Mouse (Mus musculus): ENCODE results near the gene Ap1b1.
A peak's percentile ranks its signal among the peaks of the same experiment; 100 is the strongest.

Gene Ap1b1

DNA sequence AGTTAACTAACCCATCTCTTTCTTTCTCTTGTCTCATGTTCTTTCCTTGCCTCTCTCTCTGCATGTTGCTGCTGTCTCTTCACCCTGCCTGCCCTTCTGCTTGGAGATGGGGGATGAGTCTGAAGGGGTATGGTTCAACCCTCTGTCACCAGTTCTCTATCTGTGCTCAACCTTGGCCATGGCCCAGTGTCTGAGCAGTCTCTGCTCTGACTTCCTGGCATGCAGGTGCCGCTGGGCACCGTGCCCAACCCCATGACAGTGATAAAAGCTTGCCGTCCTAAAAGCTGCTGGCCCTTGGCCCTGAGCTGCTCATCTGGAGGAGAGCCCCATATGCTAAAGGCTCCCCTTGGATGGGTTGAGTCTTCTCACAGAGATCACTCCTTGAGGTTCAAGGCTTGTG lies 46.5 kb downstream of the Ap1b1 start:
- no peak for DNase-seq (ENCODE audit: low spot score in 2 of 2)

DNA sequence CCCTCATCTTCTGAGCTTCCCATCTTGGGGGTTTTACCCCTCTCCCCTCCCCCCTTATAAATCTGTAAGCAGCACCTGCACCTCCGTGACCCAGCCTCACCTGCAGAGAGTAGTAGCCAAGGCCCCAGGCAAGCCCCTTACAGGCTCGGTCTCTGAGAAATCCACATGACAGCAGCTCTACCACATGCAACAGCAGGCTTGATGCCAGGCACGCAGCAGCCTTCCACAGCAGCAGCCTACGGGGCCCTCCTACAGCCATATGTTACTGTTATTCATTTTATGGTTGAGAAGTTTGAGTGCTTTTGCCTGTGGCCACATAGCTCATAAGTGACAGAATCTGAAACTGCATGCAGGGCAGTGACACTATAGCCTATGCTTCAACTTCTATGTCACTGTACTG lies 48.8 kb downstream of the Ap1b1 start:
- DNase-seq (ENCODE audit: low spot score in 2 of 2) = no peak

DNA sequence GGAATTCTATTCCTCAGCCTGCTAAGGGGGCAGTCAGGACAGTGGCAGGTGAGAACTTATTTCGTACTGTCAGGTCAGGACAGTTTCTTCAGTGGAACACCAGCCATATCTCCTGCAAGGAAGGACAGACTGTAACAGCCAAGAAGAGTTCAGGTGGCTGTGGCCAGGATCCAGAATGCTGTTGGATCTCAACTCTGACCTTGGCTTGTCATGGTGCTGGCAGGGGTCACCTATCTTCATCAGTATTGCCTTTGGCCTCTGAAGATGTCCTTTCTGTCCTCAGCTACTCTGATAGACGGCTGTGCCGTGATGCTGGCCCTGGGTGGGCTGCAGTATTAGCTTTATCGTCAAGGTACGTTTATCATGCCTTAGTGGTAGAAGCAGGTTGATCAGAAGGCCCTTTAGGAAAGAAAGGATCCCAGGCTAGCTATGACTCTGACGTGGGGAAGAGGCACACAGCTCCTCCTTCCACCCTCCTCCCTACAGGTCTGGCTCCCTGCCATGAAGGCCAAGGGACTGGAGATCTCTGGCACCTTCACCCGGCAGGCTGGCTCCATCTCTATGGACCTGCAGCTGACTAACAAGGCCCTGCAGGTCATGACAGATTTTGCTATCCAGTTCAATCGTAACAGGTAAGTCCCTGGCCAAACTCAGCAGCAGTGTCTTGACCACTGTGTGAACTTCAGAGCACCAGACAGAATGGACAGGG lies 50.7 kb downstream of the Ap1b1 start:
- no peak for DNase-seq (ENCODE audit: low spot score in 2 of 2)

DNA sequence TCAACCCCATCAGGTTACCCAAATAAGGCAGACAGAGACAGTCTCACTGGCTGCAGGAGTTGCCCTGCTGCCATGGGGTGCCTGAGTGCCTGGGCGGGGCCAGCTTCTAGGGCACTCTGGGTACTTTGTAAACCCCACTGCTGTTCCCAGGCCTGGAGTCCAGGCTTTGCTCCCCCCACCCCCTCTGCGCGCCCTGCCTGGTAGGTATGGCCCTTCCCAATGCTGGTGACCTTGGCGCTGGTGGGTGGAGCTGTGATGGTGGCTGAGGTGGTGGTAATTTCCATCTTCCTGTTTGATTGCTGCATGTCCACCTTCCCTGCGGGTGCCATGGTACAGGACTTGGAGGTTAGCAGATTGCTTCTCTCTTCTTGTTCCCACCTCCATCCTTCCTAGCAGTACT lies 54.0 kb downstream of the Ap1b1 start:
- DNase-seq (ENCODE audit: low spot score in 2 of 2) = no peak

DNA sequence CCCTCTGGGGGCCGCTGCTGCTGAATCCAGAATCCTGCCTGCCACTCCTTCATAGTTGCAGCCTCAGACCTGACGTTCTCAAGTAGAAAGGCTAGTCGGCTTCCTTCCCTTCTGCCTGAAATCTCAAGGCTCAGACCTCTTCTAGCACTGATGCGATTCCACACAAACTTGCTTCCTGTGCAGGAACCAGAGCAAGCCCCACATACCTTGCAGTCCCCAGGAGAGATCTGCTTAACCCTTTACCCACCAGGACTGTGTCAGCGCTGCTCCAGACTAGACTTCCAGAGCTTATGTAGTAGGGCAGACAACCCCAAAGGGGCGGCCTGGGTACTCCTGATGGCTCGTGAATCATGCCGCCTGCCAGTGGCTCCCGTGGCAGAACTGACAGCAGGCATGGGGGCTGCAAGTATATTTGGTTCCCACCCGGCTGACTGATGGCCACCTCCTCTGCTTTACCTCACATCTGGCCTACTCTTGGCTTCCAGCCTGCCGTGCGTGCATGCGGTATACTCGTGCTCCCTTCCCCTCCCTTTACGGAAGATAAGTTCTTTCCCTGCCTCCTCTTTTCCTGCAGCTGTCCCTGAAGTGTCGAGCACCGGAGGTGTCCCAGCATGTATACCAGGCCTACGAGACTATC lies 54.6 kb downstream of the Ap1b1 start:
- DNase-seq (ENCODE audit: low spot score in 2 of 2) = no peak

DNA sequence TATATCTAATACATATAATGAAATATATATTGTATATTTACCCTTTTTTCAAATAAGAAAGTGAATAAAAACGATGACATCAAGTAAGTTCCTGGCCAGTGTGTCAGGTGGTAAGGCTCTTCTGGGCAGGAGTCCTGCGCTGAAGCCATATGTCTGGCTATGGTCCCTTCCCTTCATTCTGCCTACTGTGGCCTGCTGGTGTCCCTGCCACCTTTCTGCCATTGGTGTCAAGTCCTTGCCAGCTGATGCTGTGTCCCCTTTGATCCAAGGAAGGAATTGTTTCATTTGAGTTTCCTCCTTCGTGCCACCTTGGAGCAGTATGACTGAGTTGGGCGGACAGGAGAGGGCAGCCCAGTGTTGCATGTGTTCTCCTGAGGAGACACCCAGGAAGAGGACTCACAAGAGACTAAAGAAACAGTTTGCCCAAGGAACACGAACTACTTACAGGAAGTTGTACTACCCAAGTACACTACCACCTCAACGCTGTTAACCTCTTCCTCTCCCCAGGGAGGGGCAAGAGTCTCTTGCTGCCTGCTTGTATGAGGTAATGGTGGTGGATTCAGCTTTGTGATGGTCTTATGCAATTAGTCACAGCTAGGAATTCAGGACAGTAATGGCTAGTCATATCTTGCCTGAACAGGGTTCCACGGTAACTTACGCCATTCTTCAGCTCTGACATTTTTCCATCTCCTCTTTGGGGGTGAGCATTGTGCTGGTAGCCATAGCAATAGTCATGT lies 56.2 kb downstream of the Ap1b1 start:
- DNase-seq (ENCODE audit: low spot score in 2 of 2) = no peak

DNA sequence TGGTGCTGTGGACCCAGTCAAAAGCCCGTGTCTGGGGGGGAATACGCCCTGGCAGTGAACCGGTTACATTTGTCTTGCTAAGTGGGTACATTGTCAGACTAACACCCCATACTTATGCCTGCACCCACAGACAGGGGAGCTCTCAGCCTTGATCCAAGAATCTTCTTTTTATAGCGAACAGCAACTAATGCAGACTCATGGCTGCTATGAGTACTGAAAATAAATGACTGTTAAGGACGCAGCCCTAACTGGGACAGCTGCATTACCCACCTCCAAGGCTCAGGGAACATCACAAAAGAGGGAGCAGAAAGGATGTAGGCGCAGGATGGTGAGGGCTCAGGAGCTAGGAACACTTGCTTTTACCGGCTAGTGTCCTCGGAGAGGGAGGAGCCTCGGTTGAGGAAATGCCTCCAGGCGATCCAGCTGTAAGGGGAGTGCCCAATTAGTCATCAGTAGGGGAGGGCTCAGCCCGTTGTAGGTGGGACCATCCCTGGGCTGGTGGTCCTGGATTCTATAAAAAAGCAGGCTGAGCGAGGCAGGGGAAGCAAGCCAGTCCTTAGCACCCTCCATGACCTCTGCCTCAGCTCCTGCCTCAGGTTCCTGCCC lies 59.8 kb downstream of the Ap1b1 start:
- no peak for DNase-seq (ENCODE audit: low spot score in 2 of 2)

DNA sequence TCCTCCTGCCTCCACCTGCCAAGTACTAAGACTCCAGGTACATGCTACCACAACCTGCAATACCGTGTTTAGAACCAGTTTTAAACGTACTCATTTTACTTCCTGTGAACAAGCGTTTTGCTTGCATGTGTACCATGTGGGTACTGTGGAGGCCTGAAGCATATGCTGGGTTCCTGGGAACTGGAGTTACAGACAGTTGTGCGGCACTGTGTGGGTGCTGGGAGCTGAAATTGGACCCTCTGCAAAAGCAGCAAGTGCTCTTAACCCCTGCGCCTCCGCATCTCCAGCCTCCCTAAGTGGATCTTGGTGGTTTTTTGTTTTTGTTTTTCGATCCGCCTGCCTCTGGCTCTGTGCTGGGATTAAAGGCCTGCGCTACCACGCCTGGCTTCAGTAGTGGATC lies 65.0 kb downstream of the Ap1b1 start:
- no peak for DNase-seq (ENCODE audit: low spot score in 2 of 2)

DNA sequence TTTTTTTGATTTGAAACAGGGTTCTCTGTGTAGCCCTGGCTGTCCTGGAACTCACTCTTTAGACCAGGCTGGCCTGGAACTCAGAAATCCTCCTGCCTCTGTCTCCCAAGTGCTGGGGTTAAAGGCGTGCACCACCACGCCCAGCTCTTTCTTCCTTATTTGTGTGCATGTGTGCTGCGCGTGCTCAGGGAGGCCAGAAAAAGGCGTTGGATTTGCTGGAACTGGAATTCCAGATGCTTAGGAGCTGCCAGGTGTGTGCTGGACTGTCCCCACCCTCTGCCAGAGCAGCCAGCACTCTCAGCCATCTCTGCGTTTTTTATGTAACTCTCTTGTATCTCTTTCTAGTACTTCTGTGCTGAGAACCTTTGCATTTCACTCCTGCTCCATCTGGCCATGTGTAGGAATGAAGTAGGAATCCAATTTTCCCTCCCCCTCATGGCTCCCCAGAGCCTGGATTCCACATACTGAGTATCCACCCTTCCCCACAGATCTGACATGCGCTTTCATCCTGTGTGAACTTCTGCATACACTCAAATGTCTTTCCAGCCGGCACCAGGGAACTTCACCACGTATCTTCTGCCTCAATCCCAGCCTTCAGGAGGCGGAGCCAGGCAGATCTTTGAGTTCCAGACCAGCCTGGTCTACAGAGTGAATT lies 65.7 kb downstream of the Ap1b1 start:
- DNase-seq (ENCODE audit: low spot score in 2 of 2) = no peak

DNA sequence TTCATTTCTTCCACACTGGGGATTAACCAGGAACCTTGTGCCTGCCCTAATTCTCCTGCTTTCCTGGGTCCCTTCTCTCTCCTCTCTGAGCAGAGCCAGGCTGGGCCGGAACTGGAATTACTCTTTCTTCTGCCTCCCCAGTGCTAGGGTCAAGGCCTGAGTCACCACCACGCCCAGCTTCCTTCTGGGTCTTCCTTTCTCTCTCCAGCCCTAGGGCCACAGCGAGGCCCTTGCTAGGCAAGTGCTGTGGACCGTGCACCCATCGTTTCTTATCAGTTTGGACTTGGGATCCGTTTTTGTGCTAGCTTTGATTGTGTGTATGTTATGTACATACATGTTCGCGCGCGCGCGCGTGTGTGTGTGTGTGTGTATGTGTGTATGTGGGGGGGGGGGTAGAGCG lies 67.5 kb downstream of the Ap1b1 start:
- DNase-seq (ENCODE audit: low spot score in 2 of 2) = no peak

DNA sequence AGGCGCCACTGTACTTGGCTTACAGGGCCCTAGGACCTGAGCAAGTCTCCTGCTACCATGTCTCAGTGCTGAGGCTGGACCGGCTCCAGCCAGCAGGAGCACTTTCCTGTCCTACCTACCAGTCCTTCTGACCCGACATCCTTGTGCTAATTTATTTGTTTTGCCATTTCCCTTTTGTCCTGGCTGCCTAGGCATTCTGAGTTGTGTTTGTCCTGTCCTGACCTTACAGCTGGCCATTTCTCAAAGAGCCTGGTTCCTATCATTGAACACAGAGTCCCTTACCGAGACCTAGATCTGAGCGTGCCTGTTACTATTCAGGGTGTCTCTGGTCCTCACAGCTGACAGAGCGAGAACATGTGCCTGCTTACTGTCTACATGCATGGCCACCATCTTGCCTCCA lies 68.2 kb downstream of the Ap1b1 start:
- DNase-seq (ENCODE audit: low spot score in 2 of 2) = no peak

DNA sequence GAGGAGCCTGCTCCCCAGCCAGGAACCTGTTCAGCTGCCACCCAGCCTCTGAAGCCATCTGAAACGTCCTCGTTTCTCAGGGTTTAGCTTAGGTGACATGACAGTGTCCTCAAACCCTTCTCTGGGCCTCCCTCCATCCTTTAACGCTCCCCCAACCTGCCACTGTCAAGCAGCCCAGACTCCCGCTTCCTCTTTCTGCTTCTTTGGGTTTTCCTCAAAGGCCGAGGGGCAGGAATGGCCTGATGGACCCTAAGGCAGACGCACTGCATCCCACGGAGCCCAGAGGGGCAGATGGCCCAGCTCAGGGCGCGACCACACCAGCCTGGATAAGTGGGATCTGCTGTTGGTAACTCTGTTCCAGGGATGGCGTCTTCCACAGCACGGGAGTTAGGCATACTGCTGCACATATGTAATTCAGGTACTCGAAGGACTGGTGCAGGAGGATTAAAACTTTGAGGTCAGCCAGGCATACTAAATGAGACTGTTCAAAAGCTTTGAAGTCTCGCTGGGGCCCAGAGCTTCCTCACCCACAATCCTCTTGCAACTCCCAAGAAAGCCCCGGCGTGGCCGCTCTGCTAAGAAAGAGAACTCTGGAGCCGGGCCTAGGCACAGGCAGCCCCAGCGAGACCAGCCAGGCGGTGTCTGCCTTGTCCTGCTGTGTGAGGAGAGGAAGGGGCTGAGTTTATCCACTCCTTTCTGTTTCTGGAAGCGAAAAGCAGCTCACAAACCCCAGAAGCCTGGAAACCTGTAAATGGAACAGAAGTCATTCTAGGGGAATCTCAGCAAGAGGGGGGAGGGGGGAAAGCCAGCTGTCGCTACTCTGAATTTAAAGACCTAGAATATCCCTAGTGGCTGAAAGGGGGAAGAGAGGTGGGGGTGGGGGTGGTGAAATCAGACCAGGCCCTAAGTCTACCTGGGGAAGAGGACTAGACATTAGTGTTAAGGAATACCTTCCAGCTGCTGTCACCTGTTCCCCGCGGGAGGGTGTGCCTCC lies 69.6 kb downstream of the Ap1b1 start:
- DNase-seq (ENCODE audit: low spot score in 2 of 2) = no peak

DNA sequence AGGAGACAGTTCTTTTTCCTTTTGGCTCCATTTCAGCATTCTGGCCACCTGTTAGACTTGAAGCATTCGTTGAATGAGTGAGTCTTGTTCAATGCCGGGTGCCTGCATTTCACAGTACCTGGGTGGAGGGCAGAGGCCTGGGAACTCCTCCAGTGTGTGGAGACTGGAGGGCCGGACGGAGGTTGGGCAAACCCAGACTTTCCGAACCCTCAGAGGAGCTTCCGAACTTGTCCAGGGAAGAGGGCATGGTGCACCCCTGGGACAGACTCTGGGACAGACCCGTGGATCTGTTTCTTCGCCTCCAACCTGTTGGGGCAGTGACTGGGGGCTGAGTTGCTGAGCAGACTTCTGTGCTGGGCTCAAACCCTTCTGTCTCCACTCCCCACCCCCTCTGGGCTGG lies 70.4 kb downstream of the Ap1b1 start:
- DNase-seq (ENCODE audit: low spot score in 2 of 2) = no peak

DNA sequence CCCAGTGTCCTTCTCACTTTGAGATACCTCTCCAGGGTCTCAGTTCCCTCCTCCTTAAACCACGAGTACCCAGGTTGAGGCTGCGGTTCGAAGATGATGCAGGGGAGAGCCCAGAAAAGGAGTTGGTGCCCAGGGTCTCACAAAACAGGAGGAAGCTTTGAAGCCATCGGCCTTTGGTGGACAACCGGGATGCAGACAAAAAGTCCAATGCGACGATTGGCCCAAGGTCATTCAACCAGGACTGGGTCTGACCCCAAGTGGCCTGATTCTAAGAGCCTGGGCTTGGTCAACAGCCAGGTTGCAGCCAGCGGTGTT lies 70.9 kb downstream of the Ap1b1 start:
- DNase-seq (ENCODE audit: low spot score in 2 of 2) = no peak

DNA sequence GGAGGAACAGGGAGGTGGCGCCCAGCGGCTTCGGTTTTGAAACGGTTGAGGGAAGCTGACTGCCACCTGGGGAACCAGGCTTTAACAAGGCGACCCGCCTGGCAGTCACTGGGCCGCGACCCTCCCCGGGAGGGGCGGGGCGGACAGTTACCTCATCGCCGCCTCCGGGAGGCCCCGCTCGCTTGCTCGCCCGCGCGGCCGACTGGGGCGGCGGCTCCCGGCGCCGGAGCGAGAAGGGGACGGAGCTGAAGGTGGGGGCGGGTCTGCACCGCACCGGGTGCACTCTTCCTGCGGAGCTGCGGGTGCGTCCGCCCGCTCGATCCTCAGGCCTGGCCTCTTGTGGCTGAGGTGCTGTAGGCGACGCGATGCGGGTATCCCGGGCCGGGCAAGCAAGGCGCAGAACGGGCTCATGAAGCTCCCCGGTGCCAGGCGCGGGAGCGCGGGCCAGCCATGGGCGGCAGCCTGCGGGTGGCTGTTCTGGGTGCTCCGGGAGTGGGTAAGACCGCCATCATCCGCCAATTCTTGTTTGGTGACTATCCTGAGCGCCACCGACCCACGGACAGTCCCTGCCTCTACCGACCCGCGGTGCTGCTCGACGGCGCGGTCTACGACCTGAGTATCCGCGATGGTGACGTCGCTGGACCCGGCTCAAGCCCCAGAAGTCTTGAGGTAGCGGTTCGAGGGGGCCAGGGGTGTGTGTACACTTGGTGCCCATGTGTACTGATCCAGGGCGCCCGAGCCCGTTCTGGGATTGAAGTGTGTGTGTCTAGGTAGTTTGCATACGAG lies 71.4 kb downstream of the Ap1b1 start, which contains the start of gene Rasl10a:
Gene Rasl10a, plus strand, starts transcription at position 273 of the 786 bp plus-strand sequence.
- peak; percentile 63 to 81 for DNase-seq (ENCODE audit: low spot score in 2 of 2)

DNA sequence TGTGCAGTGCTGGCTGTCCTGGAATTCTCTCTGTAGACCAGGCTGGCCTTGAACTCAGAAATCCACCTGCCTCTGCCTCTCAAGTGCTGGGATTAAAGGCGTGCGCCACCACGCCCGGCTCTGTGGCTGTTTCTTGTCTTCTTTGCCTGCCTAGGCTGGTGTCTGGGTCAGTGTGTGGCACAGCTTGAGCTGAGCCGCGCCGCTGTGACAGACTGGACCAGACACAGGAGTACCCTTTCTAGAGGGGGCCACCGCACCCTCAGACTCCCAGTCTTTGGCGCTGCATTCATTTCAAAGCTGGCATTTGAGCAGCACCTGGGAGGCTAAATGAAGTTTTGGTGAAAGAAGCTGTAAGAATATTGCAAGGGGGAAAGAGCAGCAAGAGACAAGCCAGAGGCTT lies 72.2 kb downstream of the Ap1b1 start:
- DNase-seq (ENCODE audit: low spot score in 2 of 2) = peak in 1 of 2 experiments; percentile 64

DNA sequence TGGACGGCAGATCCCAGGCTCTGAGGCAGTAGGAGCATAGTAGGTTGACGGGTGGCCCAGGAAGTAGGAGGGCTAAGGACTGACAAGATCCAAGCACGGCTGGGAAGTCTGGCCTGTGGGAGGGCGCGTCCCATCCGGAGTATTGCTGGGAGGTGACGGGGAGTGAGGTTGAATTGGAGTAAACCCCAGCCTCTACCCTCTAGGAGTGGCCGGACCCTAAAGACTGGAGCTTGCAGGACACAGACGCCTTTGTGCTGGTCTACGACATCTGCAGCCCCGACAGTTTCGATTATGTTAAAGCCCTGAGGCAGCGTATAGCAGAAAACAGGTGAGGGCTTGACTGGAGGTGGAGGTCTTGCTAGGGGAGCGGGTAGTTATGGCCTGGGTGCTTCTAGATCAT lies 72.6 kb downstream of the Ap1b1 start:
- peak in 1 of 2 experiments; percentile 65 for DNase-seq (ENCODE audit: low spot score in 2 of 2)

DNA sequence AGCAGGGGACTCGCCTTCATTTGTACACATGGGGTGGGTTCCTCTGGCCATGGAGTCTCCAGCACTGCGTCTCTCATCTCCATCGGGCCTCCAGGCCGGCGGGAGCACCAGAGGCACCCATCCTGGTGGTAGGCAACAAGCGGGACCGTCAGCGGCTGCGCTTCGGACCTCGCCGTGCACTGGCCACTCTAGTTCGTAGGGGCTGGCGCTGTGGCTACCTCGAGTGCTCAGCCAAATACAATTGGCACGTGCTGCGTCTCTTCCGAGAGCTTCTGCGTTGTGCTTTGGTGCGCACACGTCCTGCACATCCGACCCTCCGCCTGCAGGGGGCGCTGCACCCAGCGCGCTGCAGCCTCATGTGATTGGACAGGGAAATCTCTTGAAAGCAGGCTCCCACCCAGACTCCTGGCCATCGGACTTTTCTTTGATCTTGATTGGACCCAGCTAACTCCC lies 73.1 kb downstream of the Ap1b1 start:
- DNase-seq (ENCODE audit: low spot score in 2 of 2) = peak in 1 of 2 experiments; percentile 77

DNA sequence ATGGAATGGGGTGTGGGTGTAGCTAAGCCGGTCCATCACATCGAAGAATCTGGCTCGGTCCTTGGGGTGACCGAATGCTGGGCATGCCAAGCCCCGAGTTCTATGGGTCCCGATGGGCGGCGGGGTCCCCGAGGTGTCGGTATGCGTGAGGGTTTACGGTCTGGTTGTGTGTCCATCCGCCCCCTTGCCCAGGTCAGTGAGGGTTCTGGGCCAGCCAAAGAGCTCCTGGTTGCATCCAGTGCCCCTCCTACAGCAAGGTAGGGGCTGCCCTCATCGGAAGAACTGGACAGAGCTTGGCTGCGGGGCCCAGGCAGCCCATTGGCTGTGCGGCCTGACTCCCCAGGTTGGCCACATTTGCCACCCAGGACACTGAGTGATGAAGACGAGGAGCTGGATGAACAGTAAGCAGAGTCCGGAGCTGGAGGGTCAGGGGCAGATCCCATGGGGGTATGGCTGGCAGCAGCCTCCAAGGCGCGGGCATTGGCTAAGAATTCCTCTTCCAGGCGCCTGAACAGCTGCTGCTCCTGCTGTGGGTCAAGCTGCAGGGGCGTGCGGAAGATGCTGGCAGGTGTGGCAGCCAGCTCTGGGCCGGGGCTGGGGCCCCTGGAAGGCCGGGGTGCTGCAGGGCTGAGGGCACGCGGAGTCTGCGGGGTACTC lies 74.3 kb downstream of the Ap1b1 start:
- peak in 1 of 2 experiments; percentile 75 for DNase-seq (ENCODE audit: low spot score in 2 of 2)

Data from spleen, postnatal 4 days (tissue).